Mouse (Mus musculus) heart, embryonic 15.5 days (tissue): Measurements from ENCODE around the gene Osbpl6. TPM values are rescaled to one million over a fixed set of nuclear protein-coding genes. Genes with fewer than 3 reads are reported as not detected.

Experiments
- ATAC-seq: fragments of 200-750 bp; cut with Nextera tagmentation; replicated peaks from 2 replicates; pipeline ENCODE4 v1.8.0; 2017; ENCODE audit warnings: low read depth, moderate TSS enrichment; ENCODE audit not compliant: insufficient number of reproducible peaks, insufficient read depth, low FRiP score
- H3K27ac ChIP-seq: fragments of 300-500 bp; sonication (generic); 2 replicates; pipeline ENCODE4 v1.5.1; 2015; ENCODE audit warnings: mild to moderate bottlenecking, inconsistent platforms
- H3K27me3 ChIP-seq: fragments of 300-500 bp; sonication (generic); 2 replicates; pipeline ENCODE4 v1.6.1; 2015; ENCODE audit warnings: inconsistent platforms
- H3K36me3 ChIP-seq: fragments of 300-500 bp; sonication (generic); 2 replicates; pipeline ENCODE4 v1.6.1; 2015; ENCODE audit warnings: mild to moderate bottlenecking, inconsistent platforms
- H3K4me1 ChIP-seq: fragments of 300-500 bp; sonication (generic); replicated peaks from 2 replicates; pipeline ENCODE4 v1.6.1; 2015; ENCODE audit warnings: inconsistent platforms
- H3K4me2 ChIP-seq: fragments of 300-500 bp; sonication (generic); 2 replicates; pipeline ENCODE4 v1.6.1; 2015; ENCODE audit warnings: inconsistent platforms, mild to moderate bottlenecking, moderate library complexity
- H3K4me3 ChIP-seq: fragments of 300-500 bp; sonication (generic); 2 replicates; pipeline ENCODE4 v1.5.1; 2015; ENCODE audit warnings: mild to moderate bottlenecking, inconsistent platforms
- H3K9ac ChIP-seq: fragments of 300-500 bp; sonication (generic); 2 replicates; pipeline ENCODE4 v1.6.1; 2015; ENCODE audit warnings: mild to moderate bottlenecking, inconsistent platforms
- H3K9me3 ChIP-seq: fragments of 300-500 bp; sonication (generic); replicated peaks from 2 replicates; pipeline ENCODE4 v1.6.1; 2016; ENCODE audit warnings: inconsistent platforms
- WGBS: fragments of 180-500 bp; shearing (Covaris S2); methylation state at CpG from one replicate; pipeline ENCODE4 v1.1.7; 2015; ENCODE audit warnings: mixed read lengths; 5-methylcytosine and 5-hydroxymethylcytosine counted together
- polyA plus RNA-seq: library from polyadenylated mRNA; unstranded; fragments of >200 nt; fragmentation: Nextera tagmentation; extraction: Ambion mirVana; gene quantifications from 2 replicates; pipeline ENCODE4 v1.2.1, GENCODE M21; 2015

Gene Osbpl6
- polyA plus RNA-seq, 1 experiment from 2014 or later, result 3.9 TPM

GRCm38 (mm10) chr2:76541900-76542299, 135.6 kb downstream of the Osbpl6 start:
- H3K9ac ChIP-seq, result no peak overlapping the region
- WGBS, result 86% methylated on average over 9 of the region's 9 CpGs
- no peak for ATAC-seq

GRCm38 (mm10) chr2:76542921-76543320, 136.6 kb downstream of the Osbpl6 start:
- Histone ChIP-seq H3K4me3 (no peak overlapping the region), H3K27me3 (no peaks in the 10 kb centered on the region), H3K27ac (no peak overlapping the region), H3K4me2 (no peak overlapping the region), H3K9me3 (no peaks in the 10 kb centered on the region), H3K36me3 (no peaks in the 10 kb centered on the region), H3K4me1 (peaks cover 8% of the 10 kb centered on the region), H3K9ac (no peak overlapping the region)
- ATAC-seq, result no peak
- WGBS, result 80% methylated on average over 5 of the region's 5 CpGs

More at GRCm38 (mm10) chr2:76541900-76542299, 135.6 kb downstream of the Osbpl6 start:
- H3K4me3 ChIP-seq, result no peak overlapping the region
- H3K27ac ChIP-seq, result no peak overlapping the region
- no peak overlapping the region for H3K4me2 ChIP-seq
- H3K36me3 ChIP-seq, result no peaks in the 10 kb centered on the region
- H3K9me3 ChIP-seq, result no peaks in the 10 kb centered on the region
- no peaks in the 10 kb centered on the region for H3K27me3 ChIP-seq
- peaks cover 8% of the 10 kb centered on the region for H3K4me1 ChIP-seq

DNA sequence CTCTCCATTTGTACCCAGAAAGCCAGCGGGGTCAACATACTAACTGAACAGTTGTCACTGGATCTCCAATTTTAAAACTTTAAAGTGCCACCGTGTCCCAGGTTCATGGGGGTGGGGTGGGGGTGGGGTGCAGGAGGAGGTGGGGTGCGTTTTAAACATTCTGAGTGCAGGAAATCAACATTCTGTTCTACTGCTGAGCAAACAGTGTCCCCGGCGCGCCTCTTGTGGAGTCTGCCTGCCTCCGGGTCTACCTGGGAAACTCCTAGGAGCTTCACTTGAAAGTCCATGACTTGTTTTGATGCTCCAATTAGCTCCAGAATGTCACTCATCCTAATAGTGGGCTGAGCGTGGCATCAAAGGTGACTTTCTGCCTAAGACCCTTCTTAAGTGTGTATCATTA, 139.2 kb downstream of the Osbpl6 start:
- Histone ChIP-seq H3K4me1 (no peaks in the 10 kb centered on the region), H3K36me3 (no peaks in the 10 kb centered on the region), H3K27me3 (no peaks in the 10 kb centered on the region), H3K9me3 (no peaks in the 10 kb centered on the region), H3K4me2 (no peak overlapping the region), H3K27ac (no peak overlapping the region), H3K4me3 (no peak overlapping the region), H3K9ac (no peak overlapping the region)
- WGBS, result 75% methylated on average over 8 of the region's 8 CpGs
- ATAC-seq, result no peak

DNA sequence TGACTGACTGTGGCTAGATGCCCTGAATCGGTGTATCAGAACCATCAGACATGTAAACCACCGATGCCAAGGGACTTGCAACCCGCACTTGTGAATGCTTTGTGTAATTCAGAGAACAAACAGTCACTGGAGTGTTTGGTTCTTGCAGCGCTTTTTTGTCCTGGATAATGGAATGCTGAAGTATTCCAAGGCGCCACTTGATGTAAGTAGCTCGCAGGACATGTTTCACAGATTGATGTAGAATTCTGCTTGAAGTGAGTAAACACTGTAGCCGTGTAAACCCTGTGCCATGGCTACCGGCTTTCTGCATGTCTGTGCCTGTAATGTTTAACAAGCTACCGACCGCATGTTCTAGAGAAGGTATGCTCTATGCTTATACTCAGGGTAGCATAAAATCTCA, 141.9 kb downstream of the Osbpl6 start:
- no peaks in the 10 kb centered on the region for H3K27me3 ChIP-seq
- ATAC-seq, result no peak
- H3K36me3 ChIP-seq, result no peaks in the 10 kb centered on the region
- 80% methylated on average over 10 of the region's 10 CpGs for WGBS
- H3K9ac ChIP-seq, result no peak overlapping the region
- H3K4me3 ChIP-seq, result no peak overlapping the region
- no peak overlapping the region for H3K4me2 ChIP-seq
- H3K27ac ChIP-seq, result no peak overlapping the region
- no peaks in the 10 kb centered on the region for H3K9me3 ChIP-seq
- H3K4me1 ChIP-seq, result no peaks in the 10 kb centered on the region

DNA sequence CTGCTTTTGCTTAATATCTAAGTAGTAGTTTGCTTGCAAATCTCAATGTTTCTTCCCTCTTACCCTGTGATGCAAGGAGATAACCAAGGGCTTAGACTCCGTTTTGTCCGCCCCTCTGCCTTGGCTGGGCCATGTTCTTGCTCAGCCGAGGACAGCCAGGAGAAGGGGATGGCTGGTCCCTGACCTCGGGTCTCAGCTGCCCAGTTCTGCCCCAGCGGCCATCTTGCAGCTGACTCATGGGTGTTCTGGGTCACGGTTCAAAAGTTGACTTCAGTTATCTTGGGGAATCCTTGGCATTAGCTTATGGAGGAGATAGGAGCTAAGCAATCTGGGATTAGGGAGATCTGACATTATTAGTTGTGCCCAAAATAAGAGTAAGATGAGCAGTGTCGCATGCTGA, 142.5 kb downstream of the Osbpl6 start:
- Histone ChIP-seq H3K36me3 (no peaks in the 10 kb centered on the region), H3K4me1 (no peaks in the 10 kb centered on the region)

GRCm38 (mm10) chr2:76549316-76549715, 143.0 kb downstream of the Osbpl6 start:
- Histone ChIP-seq H3K36me3 (no peaks in the 10 kb centered on the region), H3K9me3 (no peaks in the 10 kb centered on the region), H3K27ac (no peak overlapping the region), H3K27me3 (no peaks in the 10 kb centered on the region), H3K9ac (no peak overlapping the region), H3K4me3 (no peak overlapping the region), H3K4me1 (no peaks in the 10 kb centered on the region), H3K4me2 (no peak overlapping the region)
- WGBS, result 80% methylated on average over 12 of the region's 12 CpGs
- no peak for ATAC-seq

More for the DNA sequence above, 142.5 kb downstream of the Osbpl6 start:
- Histone ChIP-seq H3K27ac (no peak overlapping the region), H3K4me3 (no peak overlapping the region), H3K4me2 (no peak overlapping the region), H3K9ac (no peak overlapping the region), H3K9me3 (no peaks in the 10 kb centered on the region), H3K27me3 (no peaks in the 10 kb centered on the region)
- ATAC-seq, result no peak
- WGBS, result 76% methylated on average over 7 of the region's 7 CpGs

DNA sequence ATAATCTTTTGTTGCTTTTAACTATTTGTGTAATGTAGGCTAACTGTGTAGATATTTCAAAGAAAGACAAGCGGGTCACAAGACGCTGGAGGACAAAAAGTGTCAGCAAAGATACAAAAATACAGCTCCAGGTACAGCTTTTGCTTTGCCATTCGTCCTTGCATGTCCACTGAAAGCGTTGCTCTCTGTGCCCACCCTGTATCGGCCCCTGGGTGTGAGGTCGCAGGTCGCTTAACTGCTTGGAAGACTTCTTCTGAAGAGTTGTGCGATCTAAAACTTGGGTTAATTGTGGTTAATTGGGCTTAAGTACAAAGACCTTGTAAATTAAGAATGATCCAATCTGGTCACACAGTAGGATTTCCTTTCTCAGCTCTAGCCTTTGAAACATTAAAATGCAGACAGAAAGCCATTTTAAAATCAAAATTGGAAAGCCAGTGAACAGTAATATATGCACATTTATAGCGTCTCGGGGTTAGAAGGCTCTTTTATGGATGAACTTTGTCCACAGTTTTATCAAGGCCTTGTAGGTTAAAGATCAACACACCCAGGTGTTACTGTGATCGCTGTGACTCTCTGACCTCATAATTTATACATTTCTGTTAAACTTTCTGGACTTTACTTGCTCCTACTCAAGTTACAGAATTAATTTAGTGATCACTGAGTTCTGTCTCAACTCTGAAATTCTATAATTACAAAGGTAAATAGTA, 149.7 kb downstream of the Osbpl6 start:
- Histone ChIP-seq H3K36me3 (no peaks in the 10 kb centered on the region), H3K27me3 (no peaks in the 10 kb centered on the region), H3K4me3 (no peak overlapping the region), H3K4me1 (no peaks in the 10 kb centered on the region), H3K4me2 (no peak overlapping the region), H3K9me3 (no peaks in the 10 kb centered on the region), H3K27ac (no peak overlapping the region), H3K9ac (no peak overlapping the region)
- no peak for ATAC-seq
- 82% methylated on average over 11 of the region's 11 CpGs for WGBS

- no peak overlapping the region for H3K4me2 ChIP-seq
- no peaks in the 10 kb centered on the region for H3K36me3 ChIP-seq
- ATAC-seq, result no peak
- H3K4me3 ChIP-seq, result no peak overlapping the region
- H3K27me3 ChIP-seq, result no peaks in the 10 kb centered on the region
- 89% methylated on average over 10 of the region's 10 CpGs for WGBS
- no peaks in the 10 kb centered on the region for H3K4me1 ChIP-seq
- H3K27ac ChIP-seq, result no peak overlapping the region
- no peak overlapping the region for H3K9ac ChIP-seq
- no peaks in the 10 kb centered on the region for H3K9me3 ChIP-seq
Observed at GRCm38 (mm10) chr2:76560146-76560545, 153.8 kb downstream of the Osbpl6 start.

DNA sequence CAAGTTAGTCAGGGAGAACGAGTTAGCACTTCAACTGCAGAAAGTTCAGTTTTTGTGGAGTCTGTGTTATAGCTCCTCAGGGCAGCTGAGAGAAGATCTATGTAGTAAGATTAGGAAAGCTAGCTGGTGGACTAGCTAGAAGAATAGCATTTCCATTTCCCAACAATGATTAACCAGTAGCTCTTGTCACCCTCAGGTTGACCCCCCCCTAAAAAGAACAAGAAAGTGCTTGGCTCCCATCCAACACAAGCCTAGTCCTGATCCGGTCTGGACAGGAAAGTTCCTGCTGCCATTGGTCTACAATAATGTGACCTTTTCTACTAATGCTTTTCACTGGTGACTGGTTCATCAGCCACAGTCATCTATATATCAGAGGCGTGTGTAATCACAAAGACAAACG, 157.6 kb downstream of the Osbpl6 start:
- Histone ChIP-seq H3K27me3 (no peaks in the 10 kb centered on the region), H3K4me3 (no peak overlapping the region), H3K9ac (no peak overlapping the region), H3K27ac (no peak overlapping the region), H3K4me1 (no peaks in the 10 kb centered on the region), H3K4me2 (no peak overlapping the region), H3K9me3 (no peaks in the 10 kb centered on the region), H3K36me3 (no peaks in the 10 kb centered on the region)
- WGBS, result 63% methylated on average over 4 of the region's 4 CpGs
- ATAC-seq, result no peak

GRCm38 (mm10) chr2:76566933-76567551, 160.7 kb downstream of the Osbpl6 start:
- H3K4me2 ChIP-seq, result no peak overlapping the region
- no peak for ATAC-seq
- no peaks in the 10 kb centered on the region for H3K4me1 ChIP-seq
- no peak overlapping the region for H3K4me3 ChIP-seq
- no peaks in the 10 kb centered on the region for H3K36me3 ChIP-seq
- no peak overlapping the region for H3K27ac ChIP-seq
- no peak overlapping the region for H3K9ac ChIP-seq
- H3K27me3 ChIP-seq, result no peaks in the 10 kb centered on the region
- 71% methylated on average over 8 of the region's 8 CpGs for WGBS
- no peaks in the 10 kb centered on the region for H3K9me3 ChIP-seq

- Histone ChIP-seq H3K27me3 (no peaks in the 10 kb centered on the region), H3K4me1 (no peaks in the 10 kb centered on the region), H3K9ac (no peak overlapping the region), H3K4me2 (no peak overlapping the region), H3K9me3 (no peaks in the 10 kb centered on the region), H3K4me3 (no peak overlapping the region), H3K27ac (no peak overlapping the region), H3K36me3 (no peaks in the 10 kb centered on the region)
- ATAC-seq, result no peak
- WGBS, result 68% methylated on average over 10 of the region's 10 CpGs
Observed at GRCm38 (mm10) chr2:76571543-76571942, 165.2 kb downstream of the Osbpl6 start.

- Histone ChIP-seq H3K9ac (no peak overlapping the region), H3K4me3 (no peak overlapping the region), H3K4me2 (no peak overlapping the region), H3K9me3 (no peaks in the 10 kb centered on the region), H3K27me3 (no peaks in the 10 kb centered on the region), H3K36me3 (no peaks in the 10 kb centered on the region), H3K4me1 (no peaks in the 10 kb centered on the region), H3K27ac (no peak overlapping the region)
- WGBS, result 69% methylated on average over 8 of the region's 8 CpGs
- ATAC-seq, result no peak
Observed at GRCm38 (mm10) chr2:76578911-76579310, 172.6 kb downstream of the Osbpl6 start.
